Mouse (Mus musculus): Measurements from ENCODE around the gene 4930579F01Rik.

DNA sequence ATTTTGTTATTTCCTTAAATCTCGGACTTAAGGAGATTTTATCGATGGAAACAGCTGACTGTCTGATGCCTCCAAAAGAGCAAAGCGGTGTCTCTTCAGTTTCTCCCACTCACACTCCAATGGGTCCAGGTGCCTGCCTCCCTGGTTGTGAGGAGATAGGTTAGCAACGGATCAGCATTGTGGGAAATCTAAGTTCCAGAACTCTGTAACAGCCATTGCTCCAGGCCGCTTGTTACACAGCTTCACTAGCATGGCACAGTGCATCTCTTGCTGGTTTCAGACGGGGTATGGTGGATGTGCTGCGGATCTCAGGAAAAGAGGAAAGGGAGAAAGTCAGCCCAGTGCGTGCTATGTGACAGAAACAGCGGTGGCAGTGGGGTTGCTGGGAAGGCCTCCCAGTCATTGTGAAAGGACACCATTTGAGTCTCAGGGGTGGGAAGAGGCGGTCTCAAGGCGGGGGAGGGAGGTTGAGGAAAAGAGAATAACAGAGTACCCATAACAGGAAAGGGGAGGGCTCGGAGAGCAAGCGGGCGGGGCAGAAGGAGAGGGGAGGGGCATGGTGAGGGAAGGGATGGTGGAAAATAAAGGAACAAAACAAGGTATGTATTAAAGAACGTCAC, at the start of gene 4930579F01Rik:
- TF ChIP-seq POLR2A (IDR thresholded peaks at IDR 0.05; ENCODE audit: low read depth, low read length), result no peak
- no peak for TF ChIP-seq CTCF (conservative IDR thresholded peaks at IDR 0.05; ENCODE audit: insufficient read depth, insufficient read length, low read depth, low read length)

All from kidney, adult 2 months (tissue).